Mouse (Mus musculus) stomach, postnatal 0 days (tissue): ENCODE measurements at regions not wholly inside any gene's neighbourhood (a gene's known extent, or its start where the extent isn't known, plus 50 kb on each side); places are given as distances from the start of the nearest gene placed in this dataset.

ENCODE experiments used
- CTCF ChIP-seq: IDR thresholded peaks from 2 replicates; pipeline ENCODE4 v1.5.1; 2016; ENCODE audit warnings: antibody characterized with exemption, low read depth, mild to moderate bottlenecking, moderate library complexity
- EP300 ChIP-seq: optimal IDR thresholded peaks from 2 replicates; pipeline ENCODE3; 2016; ENCODE audit warnings: antibody characterized with exemption

DNA sequence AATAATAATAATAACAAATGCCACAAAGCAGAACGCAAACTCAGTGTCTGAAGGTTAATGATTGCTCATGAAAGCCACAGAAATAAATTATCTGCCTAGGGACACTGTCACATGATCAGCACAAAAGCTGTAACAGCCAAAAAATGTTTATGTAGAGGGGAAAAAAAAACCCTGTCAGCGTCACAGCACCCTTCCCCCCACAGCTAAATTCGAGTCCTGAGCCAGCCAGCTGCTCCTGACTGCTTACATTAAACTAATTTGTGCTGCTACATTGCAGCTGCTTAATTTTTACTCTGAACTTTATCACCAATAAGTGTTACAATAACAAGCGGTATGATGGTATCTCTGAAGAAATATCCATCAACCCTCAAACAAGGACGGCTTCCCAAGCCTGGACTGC, 91.2 kb upstream of the Cited2 start:
- TF ChIP-seq CTCF (no peak), EP300 (no peak)
